Mouse (Mus musculus) megakaryocyte, embryonic 14.5 days (primary cell): ENCODE results near the gene Emcn.

Source experiments
- FLI1 ChIP-seq: IDR thresholded peaks from 2 replicates; pipeline ENCODE4 v1.6.1; 2012; ENCODE audit warnings: low read length, inconsistent platforms, mixed read lengths
- GATA1 ChIP-seq: IDR thresholded peaks from 3 replicates; pipeline ENCODE4 v1.6.1; 2012; ENCODE audit warnings: mixed read lengths, low read length, inconsistent platforms, borderline replicate concordance

DNA sequence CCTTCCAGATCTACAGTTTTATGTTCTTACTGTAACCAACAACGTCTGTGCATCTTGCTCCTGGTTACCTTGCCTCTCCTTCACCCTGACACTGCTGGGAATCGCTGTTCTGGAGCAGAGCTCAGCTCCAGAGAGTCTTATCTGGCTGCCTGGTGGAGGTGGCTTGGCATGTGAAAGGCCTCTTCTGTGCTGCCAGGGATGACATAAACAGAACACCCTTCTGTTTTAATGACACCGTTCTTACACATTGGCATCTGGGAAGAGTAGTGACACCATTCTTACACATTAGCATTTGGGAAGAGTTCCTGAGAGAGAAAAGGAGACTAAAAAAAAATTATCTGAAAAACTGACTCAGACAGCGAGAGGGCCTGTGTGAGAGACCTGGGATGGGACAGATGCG, 11.0 kb downstream of the Emcn start:
- TF ChIP-seq GATA1 (no peak), FLI1 (no peak)
